Mouse (Mus musculus) erythroblast, embryonic 14.5 days (primary cell): ENCODE results near the gene Tfap2c. TPM values are rescaled to one million over a fixed set of nuclear protein-coding genes. Genes with fewer than 3 reads are reported as not detected.

ENCODE experiments used
- H3K27me3 ChIP-seq: 2 replicates; pipeline ENCODE4 v1.6.1; 2012; ENCODE audit warnings: inconsistent platforms; ENCODE audit not compliant: control insufficient read depth
- H3K36me3 ChIP-seq: 2 replicates; pipeline ENCODE4 v1.6.1; 2012; ENCODE audit warnings: mild to moderate bottlenecking, inconsistent platforms; ENCODE audit not compliant: control insufficient read depth
- H3K4me1 ChIP-seq: 2 replicates; pipeline ENCODE4 v1.6.1; 2012; ENCODE audit warnings: inconsistent platforms; ENCODE audit not compliant: control insufficient read depth
- H3K4me3 ChIP-seq: replicated peaks from 2 replicates; pipeline ENCODE3; 2012; ENCODE audit warnings: moderate library complexity, mild to moderate bottlenecking, inconsistent platforms
- H3K9me3 ChIP-seq: 2 replicates; pipeline ENCODE4 v1.6.1; 2012; ENCODE audit warnings: low read length, inconsistent platforms, mixed read lengths; ENCODE audit not compliant: control insufficient read depth
- GATA1 ChIP-seq: IDR thresholded peaks from 2 replicates; pipeline ENCODE4 v1.6.1; 2012; ENCODE audit warnings: low read length, inconsistent platforms, mixed read lengths
- TAL1 ChIP-seq: IDR thresholded peaks from 3 replicates; pipeline ENCODE4 v1.6.1; 2012; ENCODE audit warnings: low read length, inconsistent platforms, mixed read lengths
- polyA plus RNA-seq: library from polyadenylated mRNA; stranded (reverse); fragments of >175 nt; gene quantifications from 2 replicates; pipeline ENCODE4 v1.2.3, GENCODE M21; 2012

Gene Tfap2c
- polyA plus RNA-seq, 1 experiment, result not detected

- Histone ChIP-seq H3K4me1 (no peaks in the 10 kb centered on the region), H3K9me3 (no peaks in the 10 kb centered on the region), H3K4me3 (no peak overlapping the region), H3K36me3 (no peaks in the 10 kb centered on the region), H3K27me3 (peaks cover 2% of the 10 kb centered on the region; the same call in 1 of the 2 replicates)
- TF ChIP-seq GATA1 (no peak), TAL1 (no peak)
These were observed 11.6 kb downstream of the Tfap2c start for GRCm38 (mm10) chr2:172561016-172561415.

- TF ChIP-seq TAL1, result no peak
- no peak for TF ChIP-seq GATA1
- Histone ChIP-seq H3K36me3 (no peaks in the 10 kb centered on the region), H3K9me3 (no peaks in the 10 kb centered on the region), H3K4me3 (no peak overlapping the region), H3K27me3 (no peaks in the 10 kb centered on the region), H3K4me1 (no peaks in the 10 kb centered on the region)
These were observed 18.4 kb downstream of the Tfap2c start for GRCm38 (mm10) chr2:172567835-172568234.

GRCm38 (mm10) chr2:172568466-172568865, 19.1 kb downstream of the Tfap2c start:
- H3K9me3 ChIP-seq, result no peaks in the 10 kb centered on the region
- TF ChIP-seq GATA1 (no peak), TAL1 (no peak)
- H3K4me3 ChIP-seq, result no peak overlapping the region

DNA sequence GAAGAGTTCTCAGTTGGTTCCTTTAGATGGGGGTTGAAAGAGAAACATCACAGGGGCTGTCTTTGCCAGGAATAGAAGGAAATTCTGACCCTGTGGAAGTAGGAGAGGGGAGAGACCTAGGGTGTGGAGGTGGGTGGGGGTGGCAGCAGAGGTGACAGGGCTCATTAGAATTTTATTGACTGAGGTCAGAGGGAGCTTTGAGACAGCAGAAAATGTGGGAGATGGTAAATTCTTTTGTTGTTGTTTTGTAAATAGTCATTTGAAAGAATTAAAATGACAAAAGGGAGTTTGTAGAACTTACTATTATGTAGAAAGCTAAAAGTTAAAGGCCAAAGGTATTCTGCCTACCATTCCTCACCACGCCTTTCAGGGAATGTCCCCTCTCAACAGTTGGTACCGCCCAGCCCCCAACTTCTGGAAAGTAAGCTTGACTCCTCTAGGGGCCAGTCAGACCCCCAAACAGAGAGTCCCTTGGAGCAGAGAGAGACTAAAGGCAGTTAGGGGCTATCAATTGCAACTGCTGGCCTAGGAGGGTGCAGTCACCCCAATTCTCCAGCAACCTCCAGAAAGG, 27.9 kb downstream of the Tfap2c start:
- Histone ChIP-seq H3K4me3 (no peak overlapping the region), H3K27me3 (no peaks in the 10 kb centered on the region), H3K9me3 (no peaks in the 10 kb centered on the region), H3K4me1 (no peaks in the 10 kb centered on the region), H3K36me3 (no peaks in the 10 kb centered on the region)
- TF ChIP-seq GATA1, result no peak
- TF ChIP-seq TAL1, result no peak

More at GRCm38 (mm10) chr2:172568466-172568865, 19.1 kb downstream of the Tfap2c start:
- Histone ChIP-seq H3K36me3 (no peaks in the 10 kb centered on the region), H3K4me1 (no peaks in the 10 kb centered on the region), H3K27me3 (no peaks in the 10 kb centered on the region)

GRCm38 (mm10) chr2:172579221-172579620, 29.8 kb downstream of the Tfap2c start:
- no peaks in the 10 kb centered on the region for H3K27me3 ChIP-seq
- no peaks in the 10 kb centered on the region for H3K36me3 ChIP-seq
- no peaks in the 10 kb centered on the region for H3K9me3 ChIP-seq
- no peak overlapping the region for H3K4me3 ChIP-seq
- H3K4me1 ChIP-seq, result no peaks in the 10 kb centered on the region
- TF ChIP-seq TAL1 (no peak), GATA1 (no peak)

DNA sequence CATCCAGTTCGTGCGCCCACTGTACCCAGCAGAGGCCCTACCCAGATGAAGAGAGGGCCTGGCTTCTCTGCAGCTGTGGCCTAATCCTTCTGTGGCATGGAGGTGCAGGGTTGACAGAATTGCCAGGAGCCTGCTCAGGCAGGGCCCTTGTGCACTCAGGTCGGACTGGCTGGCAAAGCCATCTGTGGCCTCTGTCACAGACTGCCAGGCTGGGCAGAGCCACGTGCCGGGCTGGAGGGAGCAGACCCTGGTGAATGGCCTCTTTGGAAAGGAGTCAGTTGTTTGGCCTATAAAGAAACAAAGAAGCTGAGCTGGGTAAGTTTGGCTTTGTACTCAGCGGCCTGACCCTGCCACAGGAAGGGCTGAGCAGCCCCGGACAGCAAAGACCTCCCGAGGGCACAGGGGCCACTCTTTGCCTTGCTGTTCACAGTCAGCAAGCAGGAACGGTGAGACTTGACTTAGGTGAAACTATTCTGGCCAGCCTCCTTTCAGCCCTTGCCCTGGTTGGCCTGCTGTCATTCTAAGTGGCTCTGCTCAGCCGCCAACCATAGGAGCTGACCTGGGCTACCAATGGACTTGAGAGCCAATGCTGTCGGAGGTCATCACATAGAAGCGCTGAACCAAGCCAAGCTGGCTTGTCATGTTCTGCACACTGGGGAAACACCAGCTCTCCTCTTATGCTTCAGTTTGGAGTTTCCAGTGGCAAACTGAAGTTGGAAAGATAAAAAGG, 31.3 kb downstream of the Tfap2c start:
- Histone ChIP-seq H3K36me3 (no peaks in the 10 kb centered on the region), H3K27me3 (no peaks in the 10 kb centered on the region)

DNA sequence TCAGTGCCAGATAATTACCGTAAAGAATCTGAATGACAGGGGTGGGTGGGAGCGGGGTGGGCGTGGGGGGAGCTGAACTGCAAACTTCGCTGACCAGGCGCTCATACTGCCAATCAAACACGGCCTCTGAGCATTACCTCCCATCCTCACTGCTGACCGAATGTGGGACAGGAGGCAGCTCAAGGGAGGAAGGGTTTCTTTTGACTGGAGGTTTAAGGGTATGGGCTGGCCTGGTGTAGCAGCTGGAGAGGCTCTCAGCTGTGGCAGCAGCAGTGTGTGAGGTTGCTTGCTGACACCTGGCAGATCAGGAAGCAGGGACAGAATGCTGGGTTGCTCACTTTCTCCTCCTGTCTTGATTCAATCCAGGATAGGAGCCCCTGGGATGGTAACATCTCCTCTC, 33.9 kb downstream of the Tfap2c start:
- Histone ChIP-seq H3K4me3 (no peak overlapping the region), H3K9me3 (no peaks in the 10 kb centered on the region), H3K4me1 (peaks cover 2% of the 10 kb centered on the region), H3K27me3 (no peaks in the 10 kb centered on the region), H3K36me3 (no peaks in the 10 kb centered on the region)
- TF ChIP-seq TAL1 (no peak), GATA1 (no peak)

More for the DNA sequence above, 31.3 kb downstream of the Tfap2c start:
- TF ChIP-seq TAL1 (no peak), GATA1 (no peak)
- Histone ChIP-seq H3K9me3 (no peaks in the 10 kb centered on the region), H3K4me1 (peaks cover 2% of the 10 kb centered on the region), H3K4me3 (no peak overlapping the region)

DNA sequence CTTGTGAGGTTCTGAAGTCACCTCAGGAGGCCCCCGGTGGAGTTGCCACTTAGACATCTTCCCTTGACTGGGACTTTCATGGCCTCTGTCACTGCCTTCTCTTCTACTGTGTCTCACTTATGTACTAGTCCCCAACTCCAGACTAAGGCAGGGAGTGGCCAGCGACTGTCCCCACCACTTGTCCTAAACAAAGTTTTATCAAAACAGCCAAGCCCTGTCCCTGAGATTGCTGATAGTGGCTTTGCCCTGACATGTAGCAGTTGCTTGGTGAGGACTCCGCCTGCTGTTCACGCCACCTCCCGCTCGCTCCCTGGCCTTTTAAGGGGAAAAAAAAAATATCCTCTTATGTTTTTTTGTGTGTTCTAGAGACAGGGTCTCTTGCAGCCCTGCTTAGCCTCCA, 35.9 kb downstream of the Tfap2c start:
- no peak for TF ChIP-seq GATA1
- no peak for TF ChIP-seq TAL1
- Histone ChIP-seq H3K36me3 (no peaks in the 10 kb centered on the region), H3K4me3 (no peak overlapping the region), H3K27me3 (no peaks in the 10 kb centered on the region), H3K9me3 (no peaks in the 10 kb centered on the region), H3K4me1 (peaks cover 5% of the 10 kb centered on the region)

DNA sequence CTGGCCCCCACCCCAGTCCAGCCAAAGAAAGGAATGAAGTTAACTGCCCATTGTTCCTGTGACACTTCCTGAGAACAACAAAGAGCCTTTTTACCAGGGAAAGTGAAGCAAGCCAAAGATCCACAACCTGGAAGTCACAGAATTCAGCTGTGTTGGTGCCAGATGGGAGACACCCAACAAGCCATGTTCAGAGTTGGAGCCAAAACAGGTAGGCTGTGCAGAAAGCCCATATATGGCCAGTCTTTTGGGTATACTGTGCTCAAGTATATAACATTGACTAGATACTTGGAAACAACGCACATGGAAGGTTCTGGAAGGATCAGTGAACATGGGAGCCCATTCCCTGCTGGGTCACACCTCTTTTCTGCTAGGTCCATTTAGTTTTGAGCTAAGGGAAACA, 39.7 kb downstream of the Tfap2c start:
- TF ChIP-seq GATA1 (no peak), TAL1 (no peak)
- Histone ChIP-seq H3K4me3 (no peak overlapping the region), H3K27me3 (no peaks in the 10 kb centered on the region), H3K9me3 (no peaks in the 10 kb centered on the region), H3K36me3 (no peaks in the 10 kb centered on the region), H3K4me1 (peaks cover 13% of the 10 kb centered on the region)
